Mouse (Mus musculus) heart, postnatal 0 days (tissue): ENCODE measurements around the gene Naxe. TPM values are rescaled to one million over a fixed set of nuclear protein-coding genes. Genes with fewer than 3 reads are reported as not detected.
A peak's percentile ranks its signal among the peaks of the same experiment; 100 is the strongest.

ENCODE experiments used
- ATAC-seq: fragments of 200-750 bp; cut with Nextera tagmentation; 2 replicates; pipeline ENCODE4 v1.8.0; 2017; ENCODE audit warnings: low read depth, moderate number of reproducible peaks, moderate library complexity; ENCODE audit not compliant: insufficient read depth
- DNase-seq: peaks from one replicate; pipeline ENCODE4 v3.0.0-alpha.2; 2016; ENCODE audit warnings: low spot score
- H3K27ac ChIP-seq: fragments of 300-500 bp; sonication (generic); 2 replicates; pipeline ENCODE4 v1.5.1; 2014; ENCODE audit warnings: low read depth, mild to moderate bottlenecking
- H3K27me3 ChIP-seq: fragments of 300-500 bp; sonication (generic); 2 replicates; pipeline ENCODE4 v1.6.1; 2014; ENCODE audit warnings: low read length, mixed read lengths; ENCODE audit not compliant: control insufficient read depth, insufficient read depth
- H3K36me3 ChIP-seq: fragments of 300-500 bp; sonication (generic); replicated peaks from 2 replicates; pipeline ENCODE4 v1.6.1; 2014; ENCODE audit warnings: low read length, mixed read lengths; ENCODE audit not compliant: control insufficient read depth, insufficient read depth
- H3K4me1 ChIP-seq: fragments of 300-500 bp; sonication (generic); 2 replicates; pipeline ENCODE4 v1.6.1; 2014; ENCODE audit warnings: antibody characterized with exemption; ENCODE audit not compliant: control insufficient read depth, insufficient read depth
- H3K4me2 ChIP-seq: fragments of 300-500 bp; sonication (generic); 2 replicates; pipeline ENCODE4 v1.6.1; 2014; ENCODE audit warnings: low read depth, mild to moderate bottlenecking, low read length, moderate library complexity
- H3K4me3 ChIP-seq: fragments of 300-500 bp; sonication (generic); 2 replicates; pipeline ENCODE4 v1.5.1; 2014; ENCODE audit warnings: low read depth, low read length
- H3K9ac ChIP-seq: fragments of 300-500 bp; sonication (generic); replicated peaks from 2 replicates; pipeline ENCODE4 v1.6.1; 2014; ENCODE audit warnings: low read depth, low read length, mixed read lengths
- H3K9me3 ChIP-seq: fragments of 300-500 bp; sonication (generic); replicated peaks from 2 replicates; pipeline ENCODE4 v1.6.1; 2016; ENCODE audit warnings: low read length; ENCODE audit not compliant: control insufficient read depth
- CTCF ChIP-seq: IDR thresholded peaks from 2 replicates; pipeline ENCODE4 v1.5.1; 2016; ENCODE audit warnings: antibody characterized with exemption, control low read depth, low read depth
- EP300 ChIP-seq: IDR thresholded peaks from 2 replicates; pipeline ENCODE4 v1.6.1; 2016; ENCODE audit warnings: antibody characterized with exemption, low read depth
- WGBS: fragments of 180-500 bp; shearing (Covaris S2); extraction: QIAGEN DNeasy Blood & Tissue Kit; methylation state at CpG from one replicate; pipeline ENCODE4 v1.1.7; 2014; 5-methylcytosine and 5-hydroxymethylcytosine counted together
- polyA plus RNA-seq: library from polyadenylated mRNA; unstranded; fragments of >200 nt; fragmentation: Nextera tagmentation; extraction: Ambion mirVana; gene quantifications from 2 replicates; pipeline ENCODE4 v1.2.1, GENCODE M21; 2015
- total RNA-seq: library from RNA; depleted of rRNA; stranded (reverse); fragments of >200 nt; gene quantifications from 2 replicates; pipeline ENCODE4 v1.2.3, GENCODE M21; 2014; ENCODE audit warnings: low replicate concordance; rRNA removed

The Naxe gene
- total RNA-seq (119 and 133 TPM in 2 replicates), polyA plus RNA-seq (151 and 159 TPM in 2 replicates)

DNA sequence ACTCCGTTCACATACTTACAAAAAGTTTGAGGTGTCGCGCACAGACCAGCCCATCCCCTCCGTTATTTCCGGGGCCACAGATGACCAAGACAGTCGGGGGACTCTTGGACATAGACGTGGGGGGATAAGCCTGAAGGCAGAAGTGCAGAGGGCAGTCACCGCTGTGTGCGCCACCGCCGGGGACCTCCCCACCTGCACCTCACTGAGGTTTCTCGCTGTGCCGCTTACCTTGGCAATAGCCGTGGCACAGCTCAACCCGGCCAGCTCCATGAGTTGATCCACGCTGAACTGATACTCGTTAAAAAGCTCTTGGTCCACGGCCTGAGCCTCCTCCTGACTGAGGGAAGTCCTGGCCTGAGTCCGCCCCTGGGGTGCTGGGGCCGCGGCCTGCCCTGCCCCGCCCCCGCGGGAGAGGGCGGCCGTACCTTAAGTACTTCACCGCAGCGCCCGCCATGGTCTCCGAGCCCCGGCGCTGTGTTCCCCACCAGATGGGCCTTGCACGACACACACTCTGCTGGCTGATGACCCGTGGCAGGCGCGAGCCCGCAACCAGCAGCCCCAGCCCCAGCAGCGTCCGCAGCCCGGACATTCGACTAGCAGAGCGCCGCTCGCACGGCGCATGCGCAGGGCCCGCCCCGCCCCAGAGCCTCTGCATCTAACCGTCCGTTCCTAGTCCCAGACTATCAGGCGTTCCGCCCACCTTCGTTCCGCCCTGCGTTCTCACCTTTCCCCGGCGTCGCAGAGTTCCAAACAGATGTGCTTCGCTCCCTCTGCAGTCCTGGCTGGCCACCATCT lies at the start of gene Naxe:
Gene Naxe, minus strand, starts transcription at position 594 of the 795 bp plus-strand sequence.
- Histone ChIP-seq H3K9ac (peak within 1 kb of the TSS; percentile 87), H3K27me3 (no peaks in the 10 kb centered on the region), H3K36me3 (peaks cover 26% of the 10 kb centered on the region), H3K9me3 (no peaks in the 10 kb centered on the region), H3K4me2 (peak within 1 kb of the TSS; percentile 98), H3K27ac (peak within 1 kb of the TSS; percentile 66), H3K4me3 (peak within 1 kb of the TSS; percentile 99), H3K4me1 (peaks cover 9% of the 10 kb centered on the region)
- under 1% methylated on average over 60 of the region's 60 CpGs for WGBS
- DNase-seq, result peak; percentile 70
- TF ChIP-seq CTCF (no peak), EP300 (no peak)
- ATAC-seq, result peak; percentile 95

DNA sequence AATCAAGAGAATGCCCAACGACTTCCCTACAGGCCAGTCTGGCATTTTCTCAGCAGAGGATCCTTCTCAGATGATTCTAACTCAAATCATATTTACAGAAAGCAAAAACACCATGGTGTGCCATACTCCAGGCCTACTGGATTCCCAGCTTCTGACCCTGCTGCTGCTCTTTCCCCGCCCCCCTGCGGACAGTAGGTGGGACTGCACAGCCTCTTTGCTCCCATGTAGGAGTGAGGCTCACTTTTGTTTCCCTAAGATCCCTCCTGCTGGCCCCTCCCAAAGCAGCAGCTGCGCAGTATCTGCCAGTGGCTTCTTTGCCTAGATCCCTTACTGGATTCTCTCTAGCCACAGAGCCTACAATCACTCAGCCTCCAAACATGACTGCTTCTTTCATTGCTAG lies 47.8 kb upstream of the Naxe start:
- 88% methylated on average over 4 of the region's 4 CpGs for WGBS
- no peak for ATAC-seq
- H3K36me3 ChIP-seq, result peaks cover 96% of the 10 kb centered on the region

DNA sequence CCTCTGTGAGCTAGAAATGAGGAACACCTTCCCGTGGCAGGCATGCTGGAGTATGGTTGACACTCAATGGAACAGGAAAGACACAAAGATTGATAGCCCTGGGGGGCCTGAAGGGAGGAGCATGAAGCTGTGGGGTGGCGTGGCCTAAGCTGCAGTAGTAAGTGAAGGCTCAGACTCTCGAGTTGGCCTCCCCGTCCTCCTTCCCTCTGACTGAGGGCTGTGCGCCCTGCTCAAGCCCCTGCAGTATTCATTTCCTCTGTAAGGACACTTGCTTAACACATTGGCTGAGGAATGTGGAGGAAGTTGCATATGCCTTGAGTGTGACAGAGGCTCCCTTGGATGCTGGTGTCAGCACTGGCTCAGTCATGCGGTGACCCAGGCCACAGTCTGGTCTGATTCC lies 44.3 kb upstream of the Naxe start:
- no peak overlapping the region for H3K9ac ChIP-seq
- peaks cover 95% of the 10 kb centered on the region for H3K36me3 ChIP-seq
- 70% methylated on average over 6 of the region's 6 CpGs for WGBS
- H3K4me1 ChIP-seq, result no peaks in the 10 kb centered on the region
- no peaks in the 10 kb centered on the region for H3K27me3 ChIP-seq
- H3K4me2 ChIP-seq, result no peak overlapping the region
- H3K4me3 ChIP-seq, result no peak overlapping the region
- TF ChIP-seq CTCF (no peak), EP300 (no peak)
- ATAC-seq (peak; percentile 55), DNase-seq (no peak)
- peak overlapping the region; percentile 78 for H3K27ac ChIP-seq
- no peaks in the 10 kb centered on the region for H3K9me3 ChIP-seq

More for the DNA sequence above, 47.8 kb upstream of the Naxe start:
- H3K9ac ChIP-seq, result no peak overlapping the region
- no peak overlapping the region for H3K4me3 ChIP-seq
- H3K4me1 ChIP-seq, result no peaks in the 10 kb centered on the region
- no peaks in the 10 kb centered on the region for H3K9me3 ChIP-seq
- no peaks in the 10 kb centered on the region for H3K27me3 ChIP-seq
- TF ChIP-seq EP300, result no peak
- TF ChIP-seq CTCF, result no peak
- no peak overlapping the region for H3K27ac ChIP-seq
- no peak for DNase-seq
- no peak overlapping the region for H3K4me2 ChIP-seq

- DNase-seq, result peak; percentile 18
- WGBS, result 73% methylated on average over 6 of the region's 6 CpGs
- no peaks in the 10 kb centered on the region for H3K9me3 ChIP-seq
- H3K9ac ChIP-seq, result no peak overlapping the region
- TF ChIP-seq CTCF (no peak), EP300 (no peak)
- peaks cover 95% of the 10 kb centered on the region for H3K36me3 ChIP-seq
- H3K27me3 ChIP-seq, result no peaks in the 10 kb centered on the region
- no peaks in the 10 kb centered on the region for H3K4me1 ChIP-seq
- ATAC-seq, result 0 out of 2 replicates have a peak, but pooled peaks have one; percentile 46
- no peak overlapping the region for H3K4me3 ChIP-seq
- peak overlapping the region; percentile 78 for H3K27ac ChIP-seq
- H3K4me2 ChIP-seq, result no peak overlapping the region
Measured at GRCm38 (mm10) chr3:88102196-88102595, 43.9 kb upstream of the Naxe start.

GRCm38 (mm10) chr3:88101736-88102135 lies 43.4 kb upstream of the Naxe start:
- 79% methylated on average over 7 of the region's 7 CpGs for WGBS
- TF ChIP-seq EP300 (no peak), CTCF (no peak)
- DNase-seq (no peak), ATAC-seq (no peak)
- Histone ChIP-seq H3K27me3 (no peaks in the 10 kb centered on the region), H3K9me3 (no peaks in the 10 kb centered on the region), H3K4me2 (no peak overlapping the region), H3K4me3 (no peak overlapping the region), H3K4me1 (no peaks in the 10 kb centered on the region), H3K9ac (no peak overlapping the region), H3K36me3 (peaks cover 95% of the 10 kb centered on the region), H3K27ac (peak overlapping the region; percentile 78)

DNA sequence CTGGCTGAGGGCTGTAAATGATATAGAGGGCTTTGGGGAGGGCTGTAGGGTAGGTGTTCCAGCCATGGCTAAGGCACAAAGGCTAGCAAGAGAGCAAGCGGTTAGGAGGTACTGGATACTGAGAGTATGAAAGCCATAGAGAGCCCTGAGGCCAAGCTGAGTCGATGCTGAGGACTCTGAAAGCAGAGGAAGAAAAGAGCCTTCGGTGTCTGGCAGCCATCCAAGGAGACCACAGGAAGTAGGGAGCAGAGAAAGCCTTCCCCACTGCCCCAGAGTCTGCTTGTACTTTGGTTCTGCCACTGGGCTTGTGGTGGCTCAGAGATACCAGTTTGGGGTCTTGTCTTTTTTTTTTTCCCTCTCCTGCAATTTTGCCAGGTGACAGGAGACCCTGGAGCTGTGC lies 42.0 kb upstream of the Naxe start:
- no peaks in the 10 kb centered on the region for H3K9me3 ChIP-seq
- DNase-seq, result no peak
- H3K4me1 ChIP-seq, result no peaks in the 10 kb centered on the region
- WGBS, result 55% methylated on average over 3 of the region's 3 CpGs
- no peak overlapping the region for H3K4me3 ChIP-seq
- H3K27me3 ChIP-seq, result no peaks in the 10 kb centered on the region
- ATAC-seq, result no peak
- no peak overlapping the region for H3K9ac ChIP-seq
- no peak for TF ChIP-seq CTCF
- no peak for TF ChIP-seq EP300
- H3K36me3 ChIP-seq, result peaks cover 89% of the 10 kb centered on the region
- no peak overlapping the region for H3K27ac ChIP-seq
- H3K4me2 ChIP-seq, result no peak overlapping the region
